Mouse (Mus musculus) v-Abl transformed pro-B cells (cell line): ENCODE results near the gene Tshz2.

Source experiments
- in situ Hi-C, 2 experiments: fragments of 400-800 bp; cut with MboI; formaldehyde crosslinking; loops; one replicate each; pipeline ENCODE4 v1.15.1; 2025; ENCODE audit not compliant: unreplicated experiment in 2 of 2

Tshz2 gene

GRCm38 (mm10) chr2:169790439-169791131 lies 157.8 kb downstream of the Tshz2 start:
- in situ Hi-C loops: no loop called here

- in situ Hi-C loops: no loop called here
Measured at GRCm38 (mm10) chr2:169792706-169793105, 159.9 kb downstream of the Tshz2 start.

DNA sequence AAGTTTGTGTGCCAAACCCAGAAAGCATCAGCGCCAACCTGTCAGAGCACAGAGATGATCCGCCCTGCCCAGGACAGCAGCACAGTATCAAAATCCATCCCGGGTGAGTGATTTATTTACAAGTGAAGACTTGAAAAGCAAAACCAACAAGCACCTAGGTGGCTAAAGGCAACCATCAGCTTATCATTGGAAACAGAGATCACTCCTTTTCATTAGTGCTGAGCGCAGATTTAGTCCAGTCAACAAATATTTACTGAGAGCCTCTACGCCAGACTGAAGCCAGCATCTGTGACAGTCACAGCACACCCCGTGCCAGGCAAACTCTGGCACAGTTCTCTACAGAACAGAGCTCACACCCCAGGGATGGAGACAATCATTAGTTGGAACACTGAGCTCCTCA lies 169.4 kb downstream of the Tshz2 start:
- in situ Hi-C loops: no loop called here

- in situ Hi-C loops: no loop called here
Measured at GRCm38 (mm10) chr2:169804380-169804779, 171.6 kb downstream of the Tshz2 start.

- in situ Hi-C loops: no loop called here
Measured at GRCm38 (mm10) chr2:169805545-169805944, 172.7 kb downstream of the Tshz2 start.

GRCm38 (mm10) chr2:169811589-169811988 lies 178.8 kb downstream of the Tshz2 start:
- in situ Hi-C loops: no loop called here

GRCm38 (mm10) chr2:169812055-169812454 lies 179.2 kb downstream of the Tshz2 start:
- in situ Hi-C loops: no loop called here

- in situ Hi-C loops: no loop called here
Measured at GRCm38 (mm10) chr2:169812940-169813339, 180.1 kb downstream of the Tshz2 start.

DNA sequence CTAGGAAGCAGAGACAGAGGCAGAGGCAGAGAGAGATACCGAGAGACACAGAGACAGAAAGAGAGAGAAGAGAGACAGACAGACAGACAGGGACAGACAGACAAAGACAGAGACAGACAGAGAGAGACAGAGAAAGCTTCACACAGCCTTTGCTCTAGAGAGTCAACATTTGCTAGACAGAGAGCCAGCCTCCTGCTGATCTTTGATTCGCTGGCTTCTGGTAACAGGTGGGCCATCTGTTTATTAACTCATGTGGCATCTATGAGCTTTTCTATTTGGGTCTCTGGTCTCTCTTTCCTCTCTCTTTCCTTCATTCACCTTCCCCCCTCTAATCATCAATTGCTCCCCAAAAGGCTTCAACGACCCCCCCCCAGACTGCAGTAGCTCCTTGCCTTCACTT lies 181.5 kb downstream of the Tshz2 start:
- in situ Hi-C loops: no loop called here

DNA sequence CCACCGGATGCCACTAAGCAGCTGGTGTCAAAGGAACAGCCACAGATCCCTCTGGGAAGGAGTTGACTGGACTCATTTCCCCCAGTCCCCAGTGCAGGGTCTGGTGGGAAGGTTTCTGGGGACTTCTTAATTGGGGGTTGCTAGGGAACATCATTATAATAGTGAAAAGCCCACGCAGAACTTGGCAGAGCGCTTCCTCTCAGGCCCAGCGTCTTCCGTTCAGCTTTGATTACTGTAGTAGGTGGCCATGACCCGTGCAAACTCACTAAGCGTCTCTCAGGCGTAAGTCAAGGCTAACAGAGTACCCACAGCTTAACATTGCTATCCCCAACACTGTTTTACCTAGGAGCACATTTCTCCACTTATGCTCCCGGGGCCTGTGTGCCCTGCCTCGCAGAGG lies 181.9 kb downstream of the Tshz2 start:
- in situ Hi-C loops: no loop called here

DNA sequence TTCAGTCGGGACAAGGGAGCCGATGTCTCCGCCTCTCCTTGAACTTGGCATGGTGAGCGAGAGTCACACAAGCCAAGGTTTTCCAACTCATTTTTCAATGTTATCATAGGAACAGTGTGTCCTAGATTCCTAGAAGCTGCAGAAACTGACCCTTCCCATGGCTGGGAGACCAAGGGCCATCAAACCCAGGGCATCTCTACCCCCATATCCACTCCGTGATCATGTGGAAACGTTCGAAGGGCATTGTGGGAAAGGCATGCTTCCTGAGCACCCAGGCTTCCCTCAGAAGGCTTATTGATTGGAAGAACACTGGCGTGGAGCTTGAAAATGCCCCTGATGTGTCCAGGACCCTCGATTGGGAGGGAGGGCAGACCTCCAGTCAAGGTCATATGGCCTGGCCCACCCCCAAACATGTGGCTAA lies 188.2 kb downstream of the Tshz2 start:
- in situ Hi-C loops: no loop called here

- in situ Hi-C loops: no loop called here
Measured at GRCm38 (mm10) chr2:169825908-169826307, 193.1 kb downstream of the Tshz2 start.

GRCm38 (mm10) chr2:169826316-169826715 lies 193.5 kb downstream of the Tshz2 start:
- in situ Hi-C loops: no loop called here

DNA sequence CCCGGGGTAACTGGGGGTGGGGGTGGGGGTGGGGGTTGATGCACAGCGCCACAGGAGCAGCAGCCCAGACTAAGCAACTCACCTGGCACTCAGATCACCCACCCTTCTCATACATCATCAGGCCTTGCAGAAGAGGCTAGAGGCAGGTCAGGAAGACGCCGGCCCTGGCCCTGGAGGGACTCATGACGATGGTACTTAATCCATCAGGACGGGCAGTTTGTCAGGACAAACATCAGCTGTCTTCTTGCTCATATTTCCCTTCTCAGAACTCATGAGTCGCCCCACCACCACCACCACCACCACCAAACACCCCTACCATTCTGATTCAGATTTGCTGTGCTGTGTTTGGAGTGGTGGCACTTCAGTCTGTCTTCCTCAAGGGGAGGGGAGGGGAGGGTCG lies 194.0 kb downstream of the Tshz2 start:
- in situ Hi-C loops: no loop called here

DNA sequence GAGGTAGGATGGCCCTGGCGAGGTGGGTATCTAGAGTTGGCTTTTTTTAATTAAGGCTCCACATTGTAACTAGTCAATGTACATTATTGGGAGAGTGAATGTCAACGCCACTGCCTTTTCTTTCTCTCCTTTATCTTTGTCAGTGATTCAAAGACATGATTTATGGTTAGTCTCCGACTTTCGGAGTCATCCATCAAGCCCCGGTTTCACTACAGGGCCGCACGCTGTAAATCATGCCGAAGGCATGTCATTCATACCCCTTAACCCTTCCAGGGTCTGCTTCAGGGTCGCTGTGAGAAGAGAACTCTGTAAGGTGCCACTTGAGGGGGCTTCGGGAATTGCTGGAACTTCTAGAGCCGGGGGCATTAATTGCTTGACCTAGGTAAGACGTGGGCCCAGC lies 199.4 kb downstream of the Tshz2 start:
- in situ Hi-C loops: no loop called here

- in situ Hi-C loops: no loop called here
Measured at GRCm38 (mm10) chr2:169833638-169834037, 200.8 kb downstream of the Tshz2 start.

- in situ Hi-C loops: no loop called here
Measured at GRCm38 (mm10) chr2:169834602-169835001, 201.8 kb downstream of the Tshz2 start.

DNA sequence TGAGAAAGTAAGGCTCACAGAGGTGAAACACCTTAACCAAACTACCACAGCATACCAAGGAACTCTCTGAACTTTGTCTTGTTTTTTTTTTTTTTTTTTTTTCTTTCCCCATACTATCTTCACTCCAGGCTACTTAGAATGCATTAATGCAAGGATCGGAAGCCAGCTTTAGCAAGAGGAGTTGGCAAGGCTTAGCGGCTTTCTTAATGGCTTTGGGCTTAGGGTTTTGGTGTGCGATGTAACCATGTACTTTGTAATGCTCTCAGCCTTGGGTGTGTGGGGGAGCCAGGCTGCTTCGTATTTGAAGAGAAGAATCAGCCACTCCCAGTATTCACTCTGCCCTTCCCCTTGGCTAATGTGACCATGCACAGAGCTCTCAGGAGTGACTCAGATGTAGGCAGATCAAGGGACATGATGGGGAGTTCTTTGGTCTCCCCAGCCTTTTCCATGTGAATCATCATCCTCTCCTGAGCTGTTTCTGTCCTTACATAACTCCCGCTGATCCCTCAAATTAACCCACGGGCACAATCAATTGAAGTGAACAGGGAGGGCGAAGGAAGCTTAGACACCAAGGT lies 204.3 kb downstream of the Tshz2 start:
- in situ Hi-C loops: no loop called here

DNA sequence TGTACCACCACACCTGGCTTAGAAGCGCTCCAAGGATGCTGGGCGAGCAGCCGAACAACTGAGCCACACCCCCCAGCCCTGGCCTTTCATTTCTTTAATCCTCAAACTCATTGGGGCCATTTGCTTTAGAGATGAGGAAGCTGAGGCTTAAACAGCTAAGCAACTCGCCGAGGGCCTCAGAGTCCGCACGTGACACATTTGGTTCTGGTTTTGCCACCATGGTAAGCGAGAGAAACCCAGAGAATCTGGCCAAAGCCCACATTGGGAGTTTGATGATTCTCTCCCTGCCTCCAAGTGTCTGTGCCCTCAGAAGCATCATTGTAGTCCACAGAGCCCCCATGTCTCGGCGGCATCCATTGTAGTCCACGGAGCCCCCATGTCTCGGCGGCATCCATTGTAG lies 205.7 kb downstream of the Tshz2 start:
- in situ Hi-C loops: no loop called here

- in situ Hi-C loops: no loop called here
Measured at GRCm38 (mm10) chr2:169841442-169841841, 208.6 kb downstream of the Tshz2 start.

DNA sequence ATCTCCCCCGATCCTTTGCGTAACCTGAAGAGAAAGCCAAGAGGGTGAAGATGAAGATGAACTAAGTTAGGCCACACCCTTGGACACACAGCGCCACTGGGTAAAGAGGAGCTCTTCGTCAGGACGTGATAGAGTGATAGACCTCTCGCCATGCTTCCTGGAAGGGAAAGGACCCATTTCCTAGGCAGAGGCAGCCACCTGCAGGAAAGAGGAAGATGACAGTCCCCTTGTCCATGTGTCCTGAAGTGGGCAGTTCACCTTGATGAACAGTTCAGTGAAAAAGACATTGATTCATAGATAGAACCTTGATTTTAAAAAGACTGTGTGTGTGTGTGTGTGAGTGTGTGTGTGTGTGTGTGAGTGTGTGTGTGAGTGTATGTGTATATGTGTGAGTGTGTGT lies 209.7 kb downstream of the Tshz2 start:
- in situ Hi-C loops: no loop called here

DNA sequence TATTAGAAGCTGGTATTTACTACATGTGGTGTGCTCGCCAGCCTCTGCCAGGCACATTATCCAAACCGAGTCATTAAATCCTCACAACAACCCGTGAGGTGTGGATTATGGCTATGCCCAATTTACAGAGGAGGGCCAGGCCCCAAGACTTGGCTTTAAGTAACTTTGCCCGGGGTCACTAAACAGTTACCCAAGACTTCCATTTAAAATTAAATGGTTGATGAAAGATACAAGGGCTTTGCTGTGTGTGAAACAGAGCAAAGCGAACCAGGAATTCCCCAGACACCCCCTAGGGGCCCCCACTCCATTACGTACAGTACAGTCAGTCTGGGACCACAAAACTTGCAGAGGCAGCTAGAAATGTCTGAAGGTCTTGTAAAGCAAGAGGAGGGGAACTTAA lies 210.7 kb downstream of the Tshz2 start:
- in situ Hi-C loops: no loop called here

GRCm38 (mm10) chr2:169849077-169849476 lies 216.3 kb downstream of the Tshz2 start:
- in situ Hi-C loops: no loop called here
